Mouse (Mus musculus) NIH3T3 (cell line): ENCODE measurements around the gene Atp1b3.
A peak's percentile ranks its signal among the peaks of the same experiment; 100 is the strongest.
"Not testable (repeated sequence)": the region's sequence is repeated elsewhere in the genome, so short reads cannot be mapped to it uniquely, and the experiment has no call there.

Source experiments
- DNase-seq: peaks from one replicate; pipeline ENCODE4 v3.0.0-alpha.2; 2012; ENCODE audit warnings: low read depth

Gene Atp1b3

DNA sequence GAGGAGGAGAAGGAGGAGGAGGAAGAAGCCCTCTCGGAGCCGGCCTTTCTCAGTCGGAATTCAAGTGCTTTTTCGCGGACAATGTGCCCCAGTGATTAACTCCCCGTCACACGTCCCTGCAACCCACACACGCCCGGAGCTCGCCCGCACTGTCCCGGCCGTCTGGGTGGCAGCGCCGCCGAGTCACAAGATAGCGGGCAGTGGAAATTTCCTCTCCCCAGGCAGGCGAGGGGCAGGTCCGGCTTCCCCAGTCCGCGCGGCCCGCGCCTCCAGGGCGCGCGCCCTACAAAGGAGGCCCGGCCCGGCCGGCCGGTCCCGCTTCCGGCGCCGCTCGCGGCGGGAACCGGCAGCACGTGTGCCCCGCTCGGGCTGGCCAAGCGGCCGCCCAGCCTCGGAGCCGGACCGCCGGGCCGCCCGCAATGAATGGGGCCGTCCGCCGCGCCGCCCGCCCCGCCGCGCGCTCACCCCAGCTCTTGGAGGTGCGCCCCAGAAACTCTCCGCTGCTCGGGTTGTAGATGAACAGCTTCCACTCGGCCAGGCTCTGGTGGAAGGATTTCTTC is 581 bp downstream of the Atp1b3 start:
- peak; percentile 79 for DNase-seq

DNA sequence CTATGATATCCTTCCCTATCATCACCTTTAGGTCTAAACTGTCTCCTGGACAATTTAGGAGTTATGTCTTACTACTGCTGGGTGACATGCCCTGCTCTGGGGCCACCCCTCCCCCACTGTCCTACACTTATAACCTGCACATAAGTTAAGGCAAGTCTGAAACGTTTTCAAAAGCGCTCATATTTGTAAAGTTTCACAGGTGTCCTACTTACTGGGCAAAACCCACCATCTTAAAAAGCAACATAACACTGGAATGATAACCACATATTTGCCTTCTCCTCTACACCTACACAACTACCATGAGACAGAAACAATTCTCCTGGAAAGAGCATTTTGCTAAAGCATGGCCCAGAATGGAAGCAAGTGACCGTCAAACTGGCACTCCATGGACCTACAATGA is 4.2 kb downstream of the Atp1b3 start:
- DNase-seq: no peak

DNA sequence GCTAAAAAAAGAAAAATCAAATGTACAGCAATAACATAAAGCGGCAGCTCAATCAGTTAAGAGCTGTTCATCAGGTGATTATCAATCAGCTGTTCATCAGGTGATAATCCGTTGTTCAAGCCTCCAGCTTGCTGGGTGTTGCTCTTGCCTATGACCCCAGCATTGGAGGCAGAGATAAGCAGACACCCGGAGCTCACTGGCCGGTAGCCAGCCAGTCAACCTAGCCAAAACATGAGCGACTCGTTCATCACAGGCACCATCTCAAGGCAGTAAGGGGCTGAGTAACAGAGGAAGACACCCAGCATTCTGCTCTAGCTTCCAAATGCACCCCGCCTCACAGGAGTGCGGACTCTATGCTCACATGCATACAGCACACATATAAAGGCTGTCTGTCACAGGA is 10.4 kb downstream of the Atp1b3 start:
- peak; percentile 72 for DNase-seq

GRCm38 (mm10) chr9:96353121-96353769 is 11.0 kb downstream of the Atp1b3 start:
- no peak for DNase-seq

- not testable (repeated sequence) for DNase-seq
These were observed 12.5 kb downstream of the Atp1b3 start for GRCm38 (mm10) chr9:96351771-96352170.

- DNase-seq: no peak
These were observed 13.8 kb downstream of the Atp1b3 start for GRCm38 (mm10) chr9:96350476-96350875.

GRCm38 (mm10) chr9:96350010-96350409 is 14.2 kb downstream of the Atp1b3 start:
- DNase-seq: peak; percentile 72

GRCm38 (mm10) chr9:96348885-96349284 is 15.4 kb downstream of the Atp1b3 start:
- DNase-seq: no peak

GRCm38 (mm10) chr9:96345750-96346149 is 18.5 kb downstream of the Atp1b3 start:
- no peak for DNase-seq

GRCm38 (mm10) chr9:96331146-96331545 is 33.1 kb downstream of the Atp1b3 start:
- no peak for DNase-seq

GRCm38 (mm10) chr9:96328226-96328625 is 36.0 kb downstream of the Atp1b3 start:
- DNase-seq: no peak

DNA sequence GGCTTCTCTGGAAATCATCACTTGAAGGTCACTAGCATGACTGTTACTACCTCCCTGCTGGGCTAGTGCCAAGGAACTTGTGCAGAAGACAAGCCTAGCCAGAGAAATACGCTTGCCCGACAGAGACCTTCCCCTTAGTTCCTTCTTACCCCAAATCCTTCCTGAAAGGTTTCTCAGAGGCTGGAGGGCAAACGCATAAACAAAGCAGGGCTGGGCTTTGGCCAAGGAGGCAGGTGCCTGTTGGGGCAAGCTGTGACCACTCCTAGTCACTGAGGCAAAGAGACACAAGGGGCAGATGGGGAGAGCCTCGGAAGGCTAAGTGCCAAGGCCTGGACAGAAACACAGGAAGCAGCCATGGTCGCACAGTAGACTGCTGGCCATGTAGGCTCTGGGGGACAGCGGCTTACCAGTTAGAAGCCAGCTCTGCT is 37.7 kb downstream of the Atp1b3 start:
- no peak for DNase-seq

GRCm38 (mm10) chr9:96324502-96324901 is 39.7 kb downstream of the Atp1b3 start:
- peak; percentile 7 for DNase-seq

GRCm38 (mm10) chr9:96322411-96323152 is 41.7 kb downstream of the Atp1b3 start:
- DNase-seq: no peak

DNA sequence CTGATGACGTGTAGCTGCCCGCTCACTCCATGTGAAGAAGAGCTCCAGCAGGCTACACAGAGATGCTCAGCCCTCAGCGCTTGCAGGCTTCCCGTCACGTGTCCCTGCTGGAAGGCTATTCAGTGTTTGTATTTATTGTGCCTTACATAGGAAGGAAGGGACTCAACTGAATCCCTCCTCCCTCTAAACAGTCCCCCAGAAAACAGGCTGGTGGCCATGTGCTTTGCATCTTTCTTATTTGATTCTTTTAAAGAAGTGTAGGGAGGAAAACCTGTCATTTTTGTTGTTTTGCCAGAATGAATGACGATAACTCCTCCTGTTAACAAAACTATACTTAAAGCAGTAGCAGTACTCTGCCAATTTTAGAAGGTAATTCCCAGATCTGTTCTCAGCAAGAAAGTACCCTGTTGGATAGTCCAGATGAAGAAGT is 43.7 kb downstream of the Atp1b3 start:
- DNase-seq: no peak

DNA sequence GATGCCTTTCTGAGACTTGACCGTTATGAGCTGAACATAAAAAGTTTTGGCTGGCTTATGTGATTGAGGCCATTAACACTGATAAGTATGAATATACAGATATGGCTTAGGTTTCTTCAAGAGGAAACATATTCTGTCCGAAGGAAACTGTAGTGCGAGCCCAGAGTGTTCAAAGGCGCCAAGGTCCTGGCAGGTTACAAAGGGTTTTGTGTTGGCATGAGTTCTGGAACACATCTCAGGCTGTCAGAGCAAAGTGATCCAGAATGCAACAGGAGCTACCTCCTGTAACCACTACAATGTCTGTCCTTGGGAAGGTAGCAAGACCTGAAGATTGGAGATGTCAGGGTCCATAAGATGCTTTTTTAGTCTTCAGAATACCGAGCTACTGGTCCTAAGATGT is 44.9 kb downstream of the Atp1b3 start:
- no peak for DNase-seq

GRCm38 (mm10) chr9:96312074-96312473 is 52.2 kb downstream of the Atp1b3 start:
- no peak for DNase-seq

- DNase-seq: peak; percentile 51
These were observed 55.4 kb downstream of the Atp1b3 start for GRCm38 (mm10) chr9:96308816-96309215.

GRCm38 (mm10) chr9:96299324-96300008 is 64.8 kb downstream of the Atp1b3 start:
- DNase-seq: no peak

DNA sequence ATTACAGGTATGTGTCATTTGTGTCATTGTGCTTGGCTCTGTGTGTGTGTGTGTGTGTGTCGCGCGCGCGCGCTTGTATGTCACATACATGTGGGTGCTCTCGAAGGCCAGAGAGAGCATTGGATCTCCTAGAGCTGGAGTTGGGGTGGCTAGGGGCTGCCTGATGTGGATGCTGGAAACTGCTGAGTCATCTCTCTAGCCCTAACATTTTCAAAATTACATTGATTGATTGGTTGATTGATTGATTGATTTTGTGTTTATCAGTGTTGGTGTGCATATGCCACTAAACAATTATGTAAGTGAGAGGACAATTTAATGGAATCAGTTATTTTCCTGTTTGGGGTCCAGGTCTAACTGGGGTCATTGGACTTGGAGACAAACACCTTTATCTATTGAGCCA is 72.1 kb downstream of the Atp1b3 start:
- DNase-seq: no peak

DNA sequence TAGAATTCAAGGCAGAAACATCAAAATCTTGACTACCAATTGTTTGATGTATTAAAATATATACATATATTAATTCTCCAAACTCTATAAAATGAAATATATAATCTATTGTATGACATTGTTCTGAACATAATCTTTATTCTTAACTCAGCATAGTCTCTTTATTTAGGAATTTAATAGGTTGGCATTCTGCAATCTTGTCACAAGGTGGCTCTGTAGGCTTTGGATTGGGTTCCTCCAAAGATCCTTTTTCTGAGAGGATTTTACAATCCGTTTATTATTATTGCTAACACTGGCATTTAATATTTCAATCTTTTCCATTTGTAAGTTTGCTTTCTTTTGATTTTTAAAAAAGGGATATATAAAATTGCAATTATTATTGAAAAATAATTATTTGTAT is 79.3 kb downstream of the Atp1b3 start:
- peak; percentile 65 for DNase-seq
